Mouse (Mus musculus): ENCODE data around the gene Tctn3. TPM values are rescaled to one million over a fixed set of nuclear protein-coding genes. Genes with fewer than 3 reads are reported as not detected.

The Tctn3 gene
- polyA plus RNA-seq, 1 experiment from 2014 or later, result 13.9 TPM

DNA sequence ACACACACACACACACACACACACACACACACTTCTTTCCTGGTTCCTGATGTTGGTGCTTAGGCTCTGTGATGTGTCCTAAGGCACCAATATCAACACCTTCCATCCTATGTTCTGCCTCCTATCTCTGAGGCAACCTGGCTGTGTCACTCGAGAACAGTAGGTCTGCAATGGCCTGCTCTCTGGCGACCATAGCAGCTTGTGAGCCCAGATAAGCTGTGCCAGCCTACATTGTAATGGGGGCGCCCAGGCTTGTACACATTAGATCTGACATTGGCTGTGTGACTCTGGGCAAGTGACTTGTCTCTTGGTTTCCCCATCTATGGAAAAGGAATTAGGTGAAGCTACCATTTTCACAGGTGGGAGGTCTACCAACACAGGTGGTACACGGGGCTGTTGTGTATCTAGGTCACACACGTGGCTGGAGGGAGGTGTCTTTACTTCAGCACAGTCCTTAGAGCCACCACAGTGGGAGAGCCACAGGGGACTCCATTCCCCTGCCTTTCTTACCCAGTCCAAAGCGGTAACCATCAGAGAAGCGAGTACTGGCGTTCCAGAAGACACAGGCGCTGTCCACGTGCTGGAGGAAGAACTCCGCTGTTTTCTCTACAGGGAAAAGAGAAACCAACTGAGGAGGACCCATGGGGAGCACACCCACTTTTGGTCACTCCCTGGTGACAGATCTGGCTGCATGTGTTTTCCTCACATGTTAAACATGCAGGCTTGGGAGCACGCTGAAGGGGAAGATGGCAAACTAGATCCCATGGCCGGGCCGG is 58.8 kb downstream of the Tctn3 start:
- H3K9me3 ChIP-seq, result no peaks in the 10 kb centered on the region
- H3K27me3 ChIP-seq, result no peaks in the 10 kb centered on the region
- ATAC-seq (ENCODE audit: insufficient number of reproducible peaks, low FRiP score, low TSS enrichment, low read depth), result no peak
- H3K4me3 ChIP-seq, result no peak overlapping the region
- no peak overlapping the region for H3K9ac ChIP-seq
- 0 out of 2 replicates have a peak, but pooled peaks cover 9% of the 10 kb centered on the region for H3K4me1 ChIP-seq
- 89% methylated on average over 14 of the region's 14 CpGs for WGBS
- H3K27ac ChIP-seq, result no peak overlapping the region
- H3K4me2 ChIP-seq, result no peak overlapping the region
- peaks cover 67% of the 10 kb centered on the region for H3K36me3 ChIP-seq

DNA sequence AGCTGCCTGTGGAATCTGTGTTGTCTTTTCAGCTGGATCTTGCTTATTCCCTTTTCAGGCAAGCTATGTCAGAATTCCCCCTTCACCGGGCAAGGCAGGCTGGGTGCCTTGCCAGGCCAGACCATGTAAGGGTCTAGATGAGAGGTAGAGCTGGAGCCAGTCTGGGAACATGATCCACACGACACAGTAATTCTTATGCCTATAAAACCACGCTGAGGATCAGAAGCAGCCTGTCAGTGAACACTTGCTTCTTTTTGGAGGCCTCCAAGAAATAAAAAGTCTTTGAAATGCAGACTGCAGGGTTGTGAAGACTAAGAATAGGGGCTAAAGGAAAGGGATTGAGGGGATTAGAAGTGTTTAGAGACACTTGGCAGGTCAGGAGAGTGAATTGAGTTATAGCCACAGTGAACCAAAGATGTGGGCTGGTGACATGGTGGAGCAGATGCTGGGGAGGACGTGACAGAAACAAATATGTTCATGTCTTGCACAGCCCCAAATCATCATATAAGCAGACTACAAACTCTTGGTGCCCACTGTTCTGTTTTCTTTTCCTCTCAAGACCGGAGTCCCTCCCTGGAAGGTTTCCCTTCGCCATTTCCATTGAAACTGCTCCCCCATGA is 62.4 kb downstream of the Tctn3 start:
- no peaks in the 10 kb centered on the region for H3K27me3 ChIP-seq
- H3K4me1 ChIP-seq, result 0 out of 2 replicates have a peak, but pooled peaks cover 9% of the 10 kb centered on the region
- peaks cover 34% of the 10 kb centered on the region for H3K36me3 ChIP-seq
- H3K27ac ChIP-seq, result no peak overlapping the region
- no peak overlapping the region for H3K4me2 ChIP-seq
- H3K9ac ChIP-seq, result no peak overlapping the region
- no peak overlapping the region for H3K4me3 ChIP-seq
- ATAC-seq (ENCODE audit: insufficient number of reproducible peaks, low FRiP score, low TSS enrichment, low read depth), result no peak
- 54% methylated on average over 6 of the region's 6 CpGs for WGBS
- H3K9me3 ChIP-seq, result no peaks in the 10 kb centered on the region

DNA sequence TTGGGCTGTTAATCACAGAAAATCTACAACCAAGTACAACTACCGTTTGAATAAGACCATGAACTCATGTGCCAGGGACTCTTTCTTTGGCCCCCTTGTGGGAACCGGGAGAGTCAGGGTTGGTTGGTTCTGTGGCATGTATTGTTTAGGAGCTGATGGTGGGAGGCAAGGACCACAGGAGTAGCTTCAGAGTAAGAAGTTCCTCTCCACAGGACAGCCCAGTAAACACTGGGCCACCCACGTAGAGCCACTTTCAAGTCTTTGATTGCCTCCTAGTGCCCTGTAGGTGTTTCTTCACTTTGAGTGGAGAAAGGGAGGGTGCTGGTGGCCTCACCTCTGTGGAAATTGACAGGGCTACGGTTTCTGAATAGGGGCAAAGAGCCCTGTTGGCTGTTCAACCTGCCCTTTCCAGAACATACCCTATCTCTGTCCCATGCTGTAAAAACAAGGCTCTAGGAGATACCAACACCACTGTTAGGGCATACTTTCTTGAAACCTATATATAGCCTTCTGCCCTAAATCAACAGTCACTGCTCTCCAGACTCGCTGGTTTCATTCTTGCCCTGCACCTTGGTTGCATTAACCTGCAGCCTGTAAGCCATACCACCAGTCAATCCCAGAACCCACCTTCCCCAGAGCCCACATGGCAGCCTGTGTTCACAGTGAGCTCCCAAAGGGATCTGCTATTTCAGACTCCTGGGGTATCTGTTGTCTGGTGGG is 63.1 kb downstream of the Tctn3 start:
- Histone ChIP-seq H3K9me3 (no peaks in the 10 kb centered on the region), H3K4me2 (no peak overlapping the region), H3K36me3 (peaks cover 28% of the 10 kb centered on the region), H3K27me3 (no peaks in the 10 kb centered on the region), H3K9ac (no peak overlapping the region), H3K27ac (no peak overlapping the region), H3K4me1 (0 out of 2 replicates have a peak, but pooled peaks cover 9% of the 10 kb centered on the region), H3K4me3 (no peak overlapping the region)
- 38% methylated on average over 5 of the region's 5 CpGs for WGBS
- no peak for ATAC-seq (ENCODE audit: insufficient number of reproducible peaks, low FRiP score, low TSS enrichment, low read depth)

DNA sequence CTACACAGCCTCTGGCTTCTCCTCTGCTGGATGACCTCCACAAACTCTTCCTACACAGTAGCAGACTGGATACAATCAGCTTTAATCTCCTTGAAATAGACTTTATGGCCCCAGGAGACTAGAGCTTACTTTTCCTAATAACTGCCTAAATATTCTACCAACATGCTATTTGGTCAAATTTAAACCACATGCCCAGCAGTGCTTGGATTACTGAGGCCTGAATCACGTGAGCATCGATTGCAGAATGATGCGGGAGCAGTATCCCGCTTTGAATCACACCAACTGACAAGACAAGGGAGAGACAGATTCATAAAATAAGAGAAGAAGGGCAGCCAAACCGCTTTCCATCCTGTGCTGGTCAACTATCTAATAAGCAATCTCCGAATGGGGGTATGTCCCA is 63.6 kb downstream of the Tctn3 start:
- H3K36me3 ChIP-seq, result peaks cover 22% of the 10 kb centered on the region
- no peak overlapping the region for H3K9ac ChIP-seq
- no peak overlapping the region for H3K4me2 ChIP-seq
- no peaks in the 10 kb centered on the region for H3K9me3 ChIP-seq
- no peak for ATAC-seq (ENCODE audit: insufficient number of reproducible peaks, low FRiP score, low TSS enrichment, low read depth)
- 66% methylated on average over 6 of the region's 6 CpGs for WGBS
- H3K27ac ChIP-seq, result no peak overlapping the region
- H3K4me3 ChIP-seq, result no peak overlapping the region
- no peaks in the 10 kb centered on the region for H3K27me3 ChIP-seq
- H3K4me1 ChIP-seq, result 0 out of 2 replicates have a peak, but pooled peaks cover 9% of the 10 kb centered on the region

Other genes starting within 250 kb of the Tctn3 start
- 45.6 and 58.9 TPM in 2 replicates for gene Sorbs1, start 98.5 kb downstream of the Tctn3 start, polyA plus RNA-seq (2015; fragmentation: Nextera tagmentation; extraction: Ambion mirVana)
- 78.0 and 79.7 TPM in 2 replicates for gene Aldh18a1, start 23.8 kb downstream of the Tctn3 start, polyA plus RNA-seq (2015; fragmentation: Nextera tagmentation; extraction: Ambion mirVana)
- 11.2 and 13.2 TPM in 2 replicates for gene Entpd1, start 133 bp upstream of the Tctn3 start, polyA plus RNA-seq (2015; fragmentation: Nextera tagmentation; extraction: Ambion mirVana)
- gene Cc2d2b, start 136.5 kb upstream of the Tctn3 start, polyA plus RNA-seq (2015; fragmentation: Nextera tagmentation; extraction: Ambion mirVana), result 0.12 and 0.20 TPM in 2 replicates
- 7.9 and 10.6 TPM in 2 replicates for gene Ccnj, start 219.0 kb upstream of the Tctn3 start, polyA plus RNA-seq (2015; fragmentation: Nextera tagmentation; extraction: Ambion mirVana)

All from limb, embryonic 15.5 days (tissue).